Mouse (Mus musculus): Measurements from ENCODE around the gene Lrfn1. TPM values are rescaled to one million over a fixed set of nuclear protein-coding genes. Genes with fewer than 3 reads are reported as not detected.
"Not testable (repeated sequence)": the region's sequence is repeated elsewhere in the genome, so short reads cannot be mapped to it uniquely, and the experiment has no call there.

Lrfn1 gene
- polyA plus RNA-seq, 1 experiment from 2014 or later, result 0.97 TPM

GRCm38 (mm10) chr7:28492310-28492709, 40.5 kb downstream of the Lrfn1 start:
- Histone ChIP-seq H3K4me1 (ENCODE audit: insufficient read depth, low read depth, low read length) (no peaks in the 10 kb centered on the region), H3K36me3 (ENCODE audit: insufficient read depth, low read length) (no peaks in the 10 kb centered on the region), H3K9me3 (ENCODE audit: low read length) (no peaks in the 10 kb centered on the region), H3K27ac (ENCODE audit: low read length) (no peak overlapping the region), H3K27me3 (replicated peaks; ENCODE audit: insufficient read depth, low read length) (no peaks in the 10 kb centered on the region), H3K4me3 (ENCODE audit: low read depth, low read length) (no peak overlapping the region), H3K4me2 (replicated peaks; ENCODE audit: low read depth, low read length) (no peak overlapping the region), H3K9ac (replicated peaks; ENCODE audit: low read depth) (no peak overlapping the region)
- DNase-seq (ENCODE audit: low spot score) (no peak), ATAC-seq (no peak)
- no peak for TF ChIP-seq EP300 (IDR thresholded peaks at IDR 0.05)
- TF ChIP-seq CTCF (IDR thresholded peaks at IDR 0.05), result no peak
- WGBS, result 88% methylated on average over 8 of the region's 8 CpGs

- TF ChIP-seq CTCF (IDR thresholded peaks at IDR 0.05) (no peak), EP300 (IDR thresholded peaks at IDR 0.05) (no peak)
- Histone ChIP-seq H3K36me3 (ENCODE audit: insufficient read depth, low read length) (no peaks in the 10 kb centered on the region), H3K4me1 (ENCODE audit: insufficient read depth, low read depth, low read length) (no peaks in the 10 kb centered on the region), H3K4me3 (ENCODE audit: low read depth, low read length) (no peak overlapping the region), H3K9me3 (ENCODE audit: low read length) (no peaks in the 10 kb centered on the region), H3K9ac (replicated peaks; ENCODE audit: low read depth) (no peak overlapping the region), H3K27me3 (replicated peaks; ENCODE audit: insufficient read depth, low read length) (no peaks in the 10 kb centered on the region), H3K4me2 (replicated peaks; ENCODE audit: low read depth, low read length) (no peak overlapping the region), H3K27ac (ENCODE audit: low read length) (no peak overlapping the region)
- DNase-seq (ENCODE audit: low spot score) (no peak), ATAC-seq (no peak)
- WGBS, result 58% methylated on average over 11 of the region's 11 CpGs
Measured at GRCm38 (mm10) chr7:28495426-28495825, 43.6 kb downstream of the Lrfn1 start.

- H3K27ac ChIP-seq (ENCODE audit: low read length), result no peak overlapping the region
- no peak overlapping the region for H3K4me2 ChIP-seq (replicated peaks; ENCODE audit: low read depth, low read length)
- WGBS, result 4% methylated on average over 5 of the region's 5 CpGs
- no peaks in the 10 kb centered on the region for H3K9me3 ChIP-seq (ENCODE audit: low read length)
- no peak for DNase-seq (ENCODE audit: low spot score)
- no peak overlapping the region for H3K9ac ChIP-seq (replicated peaks; ENCODE audit: low read depth)
- no peak overlapping the region for H3K4me3 ChIP-seq (ENCODE audit: low read depth, low read length)
- no peak for ATAC-seq
- no peaks in the 10 kb centered on the region for H3K4me1 ChIP-seq (ENCODE audit: insufficient read depth, low read depth, low read length)
- TF ChIP-seq CTCF (IDR thresholded peaks at IDR 0.05) (no peak), EP300 (IDR thresholded peaks at IDR 0.05) (no peak)
- H3K27me3 ChIP-seq (replicated peaks; ENCODE audit: insufficient read depth, low read length), result no peaks in the 10 kb centered on the region
- no peaks in the 10 kb centered on the region for H3K36me3 ChIP-seq (ENCODE audit: insufficient read depth, low read length)
Measured at GRCm38 (mm10) chr7:28505585-28505984, 53.8 kb downstream of the Lrfn1 start.

DNA sequence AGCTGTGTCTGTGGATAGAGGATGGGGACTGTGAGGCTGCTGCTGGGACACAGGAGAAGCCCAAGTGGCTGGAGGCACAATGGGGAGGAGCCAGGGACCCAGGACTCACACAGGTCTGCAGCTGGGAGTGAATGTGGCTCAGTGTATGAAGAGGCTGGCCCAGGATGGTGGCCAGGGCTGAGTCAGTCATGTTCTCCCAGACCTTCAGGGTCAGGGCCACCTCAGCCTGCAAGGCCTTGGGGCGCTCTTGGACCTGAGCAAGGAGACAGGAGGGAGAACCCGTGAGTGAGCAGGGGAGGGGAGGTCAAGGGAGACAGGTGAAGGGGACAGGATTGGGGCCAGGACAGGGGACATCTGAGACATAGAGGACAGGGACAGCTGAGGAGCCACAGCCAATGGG, 57.3 kb downstream of the Lrfn1 start:
- H3K27me3 ChIP-seq (replicated peaks; ENCODE audit: insufficient read depth, low read length); H3K4me1 ChIP-seq (ENCODE audit: insufficient read depth, low read depth, low read length); ATAC-seq: not testable (repeated sequence)

DNA sequence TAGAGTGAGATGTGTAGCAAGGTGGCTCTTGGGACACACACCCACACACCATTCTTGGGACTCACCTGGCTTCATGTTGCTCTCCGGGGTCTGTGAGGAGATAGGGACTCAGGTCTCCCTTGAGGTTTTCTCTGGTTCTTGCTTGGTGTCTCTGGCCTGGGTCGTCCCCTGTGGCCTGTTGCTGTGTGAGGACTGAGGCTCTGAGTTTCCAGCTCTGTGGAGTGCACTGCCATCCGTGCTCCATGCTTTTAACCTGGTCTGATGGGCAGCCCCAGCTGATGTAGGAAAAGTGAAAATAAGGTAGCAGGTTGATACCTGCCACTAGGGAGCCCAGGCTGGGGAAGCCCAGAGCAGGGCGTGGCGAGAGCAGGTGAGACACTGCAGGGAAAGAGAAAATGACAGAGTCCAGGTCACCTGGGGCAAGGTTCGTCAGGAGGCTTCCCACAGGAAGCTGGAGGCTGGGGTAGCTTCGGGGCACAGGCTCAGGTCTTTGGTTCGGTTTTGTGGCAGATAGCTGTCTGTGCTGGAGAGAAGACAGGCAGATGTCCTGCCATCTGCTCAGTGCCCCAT, 58.7 kb downstream of the Lrfn1 start, which contains the start of gene Ifnl2:
Gene Ifnl2, minus strand, starts transcription at position 51 of the 570 bp plus-strand sequence.
- not testable (repeated sequence) for H3K4me2 ChIP-seq (replicated peaks; ENCODE audit: low read depth, low read length); DNase-seq (ENCODE audit: low spot score); H3K4me1 ChIP-seq (ENCODE audit: insufficient read depth, low read depth, low read length); H3K4me3 ChIP-seq (ENCODE audit: low read depth, low read length); H3K27ac ChIP-seq (ENCODE audit: low read length); H3K27me3 ChIP-seq (replicated peaks; ENCODE audit: insufficient read depth, low read length); ATAC-seq; H3K9ac ChIP-seq (replicated peaks; ENCODE audit: low read depth); H3K9me3 ChIP-seq (ENCODE audit: low read length); H3K36me3 ChIP-seq (ENCODE audit: insufficient read depth, low read length)
- WGBS, result 56% methylated on average over 8 of the region's 8 CpGs

More for the DNA sequence above, 57.3 kb downstream of the Lrfn1 start:
- no CpG with 5 or more reads among the region's 2 CpGs for WGBS
- not testable (repeated sequence) for H3K36me3 ChIP-seq (ENCODE audit: insufficient read depth, low read length); H3K9me3 ChIP-seq (ENCODE audit: low read length); H3K9ac ChIP-seq (replicated peaks; ENCODE audit: low read depth); H3K27ac ChIP-seq (ENCODE audit: low read length); H3K4me2 ChIP-seq (replicated peaks; ENCODE audit: low read depth, low read length); DNase-seq (ENCODE audit: low spot score); H3K4me3 ChIP-seq (ENCODE audit: low read depth, low read length)

GRCm38 (mm10) chr7:28511441-28511840, 59.7 kb downstream of the Lrfn1 start:
- H3K27me3 ChIP-seq (replicated peaks; ENCODE audit: insufficient read depth, low read length), result no peaks in the 10 kb centered on the region
- DNase-seq (ENCODE audit: low spot score) (no peak), ATAC-seq (no peak)
- no peak overlapping the region for H3K4me2 ChIP-seq (replicated peaks; ENCODE audit: low read depth, low read length)
- H3K9ac ChIP-seq (replicated peaks; ENCODE audit: low read depth), result no peak overlapping the region
- H3K4me1 ChIP-seq (ENCODE audit: insufficient read depth, low read depth, low read length), result no peaks in the 10 kb centered on the region
- no peak overlapping the region for H3K4me3 ChIP-seq (ENCODE audit: low read depth, low read length)
- TF ChIP-seq EP300 (IDR thresholded peaks at IDR 0.05) (no peak), CTCF (IDR thresholded peaks at IDR 0.05) (no peak)
- no peaks in the 10 kb centered on the region for H3K9me3 ChIP-seq (ENCODE audit: low read length)
- 68% methylated on average over 8 of the region's 8 CpGs for WGBS
- H3K27ac ChIP-seq (ENCODE audit: low read length), result no peak overlapping the region
- H3K36me3 ChIP-seq (ENCODE audit: insufficient read depth, low read length), result no peaks in the 10 kb centered on the region

Other genes starting within 250 kb of the Lrfn1 start
- gene Eid2, start 184.1 kb upstream of the Lrfn1 start, polyA plus RNA-seq (2015; fragmentation: Nextera tagmentation; extraction: Ambion mirVana), result 3.0 and 4.3 TPM in 2 replicates
- 12.1 and 12.9 TPM in 2 replicates for gene Eid2b, start 174.2 kb upstream of the Lrfn1 start, polyA plus RNA-seq (2015; fragmentation: Nextera tagmentation; extraction: Ambion mirVana)
- gene Selenov, start 160.8 kb upstream of the Lrfn1 start, polyA plus RNA-seq (2015; fragmentation: Nextera tagmentation; extraction: Ambion mirVana), result 0.10 and 0.18 TPM in 2 replicates
- gene Dll3, start 149.7 kb upstream of the Lrfn1 start, polyA plus RNA-seq (2015; fragmentation: Nextera tagmentation; extraction: Ambion mirVana), result 0.10 and 0.24 TPM in 2 replicates
- 51.8 and 54.8 TPM in 2 replicates for gene Timm50, start 139.9 kb upstream of the Lrfn1 start, polyA plus RNA-seq (2015; fragmentation: Nextera tagmentation; extraction: Ambion mirVana)
- 39.7 and 41.0 TPM in 2 replicates for gene Supt5, start 113.2 kb upstream of the Lrfn1 start, polyA plus RNA-seq (2015; fragmentation: Nextera tagmentation; extraction: Ambion mirVana)
- gene Rps16, start 101.3 kb upstream of the Lrfn1 start, polyA plus RNA-seq (2015; fragmentation: Nextera tagmentation; extraction: Ambion mirVana), result 623 and 695 TPM in 2 replicates
- gene Plekhg2, start 79.4 kb upstream of the Lrfn1 start, polyA plus RNA-seq (2015; fragmentation: Nextera tagmentation; extraction: Ambion mirVana), result 22.4 and 26.7 TPM in 2 replicates
- 48.3 and 55.7 TPM in 2 replicates for gene Zfp36, start 71.7 kb upstream of the Lrfn1 start, polyA plus RNA-seq (2015; fragmentation: Nextera tagmentation; extraction: Ambion mirVana)
- 29.9 and 30.2 TPM in 2 replicates for gene Med29, start 59.3 kb upstream of the Lrfn1 start, polyA plus RNA-seq (2015; fragmentation: Nextera tagmentation; extraction: Ambion mirVana)
- gene Paf1, start 59.0 kb upstream of the Lrfn1 start, polyA plus RNA-seq (2015; fragmentation: Nextera tagmentation; extraction: Ambion mirVana), result 49.1 and 55.0 TPM in 2 replicates
- 81.0 and 83.1 TPM in 2 replicates for gene Gmfg, start 14.5 kb upstream of the Lrfn1 start, polyA plus RNA-seq (2015; fragmentation: Nextera tagmentation; extraction: Ambion mirVana)
- gene Ifnl2, start 58.5 kb downstream of the Lrfn1 start, polyA plus RNA-seq (2015; fragmentation: Nextera tagmentation; extraction: Ambion mirVana), result not detected in 2 replicates
- not detected in 2 replicates for gene Ifnl3, start 70.9 kb downstream of the Lrfn1 start, polyA plus RNA-seq (2015; fragmentation: Nextera tagmentation; extraction: Ambion mirVana)
- gene Sycn, start 88.9 kb downstream of the Lrfn1 start, polyA plus RNA-seq (2015; fragmentation: Nextera tagmentation; extraction: Ambion mirVana), result not detected in 2 replicates
- gene Nccrp1, start 95.3 kb downstream of the Lrfn1 start, polyA plus RNA-seq (2015; fragmentation: Nextera tagmentation; extraction: Ambion mirVana), result not detected in 2 replicates
- 12.9 and 13.4 TPM in 2 replicates for gene Samd4b, start 146.2 kb downstream of the Lrfn1 start, polyA plus RNA-seq (2015; fragmentation: Nextera tagmentation; extraction: Ambion mirVana)
- gene Pak4, start 146.2 kb downstream of the Lrfn1 start, polyA plus RNA-seq (2015; fragmentation: Nextera tagmentation; extraction: Ambion mirVana), result 36.3 and 38.2 TPM in 2 replicates
- not detected in 2 replicates for gene Acp7, start 179.4 kb downstream of the Lrfn1 start, polyA plus RNA-seq (2015; fragmentation: Nextera tagmentation; extraction: Ambion mirVana)
- gene Fbxo27, start 240.9 kb downstream of the Lrfn1 start, polyA plus RNA-seq (2015; fragmentation: Nextera tagmentation; extraction: Ambion mirVana), result 2.3 and 2.8 TPM in 2 replicates